Mouse (Mus musculus) liver, embryonic 14.5 days (tissue): ENCODE data around the gene Agpat2.

Experiments
- CTCF ChIP-seq: IDR thresholded peaks from 2 replicates; pipeline ENCODE4 v1.5.1; 2016; ENCODE audit warnings: antibody characterized with exemption, low read depth, control low read depth
- EP300 ChIP-seq: IDR thresholded peaks from 2 replicates; pipeline ENCODE4 v1.6.1; 2016; ENCODE audit warnings: antibody characterized with exemption, low read depth

DNA sequence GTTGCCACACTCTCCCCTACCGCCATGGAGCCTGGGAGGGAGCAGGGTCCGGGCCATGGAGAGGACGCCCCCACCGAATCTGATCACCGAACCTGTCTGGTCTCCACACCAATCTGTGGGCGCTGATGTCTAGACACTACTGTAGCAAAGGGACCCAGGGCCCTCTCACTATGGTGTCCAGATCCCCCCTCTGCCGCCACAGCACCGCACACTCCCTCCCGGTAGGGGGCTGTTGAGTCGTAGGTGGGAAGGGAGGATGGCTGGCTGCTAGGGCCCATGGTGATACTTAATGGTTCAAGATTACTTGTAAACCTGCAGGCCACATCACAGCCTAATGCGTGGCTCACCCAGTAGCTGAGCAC lies 17.2 kb downstream of the Agpat2 start:
- TF ChIP-seq EP300 (no peak), CTCF (no peak; the same call in 1 of the 2 replicates)
